Mouse (Mus musculus) spleen, adult 2 months (tissue): ENCODE results near the gene Gm20388. TPM values are rescaled to one million over a fixed set of nuclear protein-coding genes. Genes with fewer than 3 reads are reported as not detected.

Experiments used
- DNase-seq, 2 experiments: peaks; one replicate each; pipeline versions ENCODE4 v3.0.0 to v3.0.0-alpha.2; 2012 to 2021; ENCODE audit warnings: low spot score in 2 of 2, low read depth in 1 of 2
- H3K27ac ChIP-seq: fragments of 200-500 bp; 2 replicates; pipeline ENCODE4 v1.5.1; 2012; ENCODE audit warnings: low read length, inconsistent platforms; ENCODE audit not compliant: insufficient read depth
- H3K27me3 ChIP-seq: fragments of 200-500 bp; 2 replicates; pipeline ENCODE4 v1.6.1; 2012; ENCODE audit warnings: mild to moderate bottlenecking, moderate library complexity, low read length, inconsistent platforms; ENCODE audit not compliant: control insufficient read depth, insufficient read depth
- H3K36me3 ChIP-seq: fragments of 200-500 bp; 2 replicates; pipeline ENCODE4 v1.6.1; 2012; ENCODE audit warnings: mild to moderate bottlenecking, low read length, inconsistent platforms; ENCODE audit not compliant: control insufficient read depth, insufficient read depth
- H3K4me1 ChIP-seq: fragments of 200-500 bp; 2 replicates; pipeline ENCODE4 v1.6.1; 2011; ENCODE audit warnings: inconsistent platforms; ENCODE audit not compliant: control insufficient read depth, insufficient read depth, insufficient read length
- H3K4me3 ChIP-seq: fragments of 200-500 bp; 2 replicates; pipeline ENCODE4 v1.5.1; 2011; ENCODE audit warnings: mild to moderate bottlenecking, inconsistent platforms; ENCODE audit not compliant: insufficient read depth, insufficient read length; ENCODE audit errors: extremely low read depth
- CTCF ChIP-seq: fragments of 200-500 bp; IDR thresholded peaks from 2 replicates; pipeline ENCODE4 v1.5.1; 2011; ENCODE audit warnings: mild to moderate bottlenecking, inconsistent platforms; ENCODE audit not compliant: insufficient read depth, insufficient read length, insufficient replicate concordance; ENCODE audit errors: extremely low read depth
- POLR2A ChIP-seq: fragments of 200-500 bp; IDR thresholded peaks from 2 replicates; pipeline ENCODE4 v1.6.1; 2011; ENCODE audit warnings: low read depth, low read length, inconsistent platforms
- WGBS: fragments of 180-500 bp; shearing (Covaris S2); methylation state at CpG from one replicate; pipeline ENCODE4 v1.1.7; 2018; 5-methylcytosine and 5-hydroxymethylcytosine counted together
- polyA plus RNA-seq: library from polyadenylated mRNA; depleted of rRNA; stranded (reverse); fragments of >200 nt; gene quantifications from 2 replicates; pipeline ENCODE4 v1.2.3, GENCODE M21; 2012

The Gm20388 gene
- polyA plus RNA-seq, 1 experiment, result 26.1 TPM

DNA sequence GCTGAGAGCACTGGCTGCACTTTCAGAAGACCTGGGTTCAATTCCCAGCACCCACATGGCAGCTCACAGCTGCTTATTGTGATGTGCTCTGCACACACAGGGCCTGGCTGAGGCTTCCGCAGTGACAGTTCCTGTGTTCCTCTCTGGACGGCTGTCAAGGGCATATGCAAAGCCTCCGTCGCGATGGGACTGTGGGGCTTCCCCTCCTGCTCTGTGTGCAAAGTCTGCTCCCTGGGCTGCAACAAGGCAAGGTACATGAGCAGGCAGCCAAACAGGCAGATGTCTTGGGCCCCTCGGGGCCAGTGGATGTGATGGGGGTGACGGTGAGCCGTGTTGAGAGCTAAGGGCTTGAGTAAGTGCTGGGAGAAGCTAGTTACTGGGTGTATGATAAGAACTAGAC, 1878.1 kb downstream of the Gm20388 start:
- Histone ChIP-seq H3K27ac (no peak overlapping the region), H3K4me3 (no peak overlapping the region), H3K36me3 (no peaks in the 10 kb centered on the region), H3K27me3 (no peaks in the 10 kb centered on the region), H3K4me1 (no peaks in the 10 kb centered on the region; the same call in 1 of the 2 replicates)
- DNase-seq, result peak in 1 of 2 experiments; percentile 32
- no peak for TF ChIP-seq POLR2A
- no peak for TF ChIP-seq CTCF
- WGBS, result 57% methylated on average over 8 of the region's 8 CpGs

DNA sequence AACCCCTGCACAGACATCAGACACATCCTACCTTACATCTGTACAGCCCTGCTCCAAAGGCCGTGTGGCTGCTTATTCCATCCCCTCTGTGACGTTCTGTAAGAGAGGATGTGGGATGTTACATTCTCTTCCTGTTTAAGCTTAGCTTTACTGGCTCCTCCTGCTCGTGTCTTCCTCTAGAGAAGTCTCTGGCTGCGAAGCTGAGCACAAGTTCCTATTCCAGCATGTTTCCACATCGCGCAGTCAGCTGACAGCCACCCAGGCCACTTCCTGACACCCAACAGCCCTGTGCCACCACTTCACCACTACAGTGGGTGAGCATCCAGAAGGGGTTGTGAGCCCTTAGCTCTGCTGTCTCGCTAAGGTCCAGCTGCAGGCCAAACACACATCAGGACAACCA, 1881.5 kb downstream of the Gm20388 start:
- peak in 1 of 2 experiments; percentile 8 for DNase-seq
- Histone ChIP-seq H3K27ac (peak overlapping the region; percentile 49), H3K36me3 (peaks cover 7% of the 10 kb centered on the region; the same call in 1 of the 2 replicates), H3K27me3 (no peaks in the 10 kb centered on the region), H3K4me3 (no peak overlapping the region), H3K4me1 (no peaks in the 10 kb centered on the region; the same call in 1 of the 2 replicates)
- 5% methylated on average over 7 of the region's 7 CpGs for WGBS
- TF ChIP-seq POLR2A (no peak), CTCF (no peak)

DNA sequence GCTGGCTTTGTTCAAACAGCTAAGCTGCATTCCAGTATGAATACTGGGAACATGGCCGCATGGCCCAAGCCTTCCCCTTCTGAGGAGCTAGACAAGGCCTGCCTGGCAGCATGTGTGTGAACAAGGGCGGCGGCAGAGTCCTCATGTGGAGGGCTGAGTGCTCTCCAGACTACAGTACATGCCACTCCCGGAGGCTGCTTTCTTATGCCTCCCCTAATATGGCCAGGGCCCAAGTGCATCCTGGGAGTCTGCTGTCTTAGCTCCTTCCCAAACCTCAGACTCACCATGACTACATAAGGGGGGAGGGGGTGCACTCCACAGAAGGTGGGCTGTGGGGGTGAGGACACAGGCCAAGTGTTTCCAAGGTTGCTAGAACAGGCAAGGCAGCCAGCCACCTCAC, 1882.0 kb downstream of the Gm20388 start:
- no peak for DNase-seq
- H3K36me3 ChIP-seq, result peaks cover 9% of the 10 kb centered on the region
- no peak overlapping the region for H3K4me3 ChIP-seq
- H3K27ac ChIP-seq, result peak overlapping the region; percentile 49; the same call in 1 of the 2 replicates
- no peaks in the 10 kb centered on the region; the same call in 1 of the 2 replicates for H3K4me1 ChIP-seq
- WGBS, result 74% methylated on average over 4 of the region's 4 CpGs
- H3K27me3 ChIP-seq, result no peaks in the 10 kb centered on the region
- TF ChIP-seq CTCF (no peak), POLR2A (no peak)

DNA sequence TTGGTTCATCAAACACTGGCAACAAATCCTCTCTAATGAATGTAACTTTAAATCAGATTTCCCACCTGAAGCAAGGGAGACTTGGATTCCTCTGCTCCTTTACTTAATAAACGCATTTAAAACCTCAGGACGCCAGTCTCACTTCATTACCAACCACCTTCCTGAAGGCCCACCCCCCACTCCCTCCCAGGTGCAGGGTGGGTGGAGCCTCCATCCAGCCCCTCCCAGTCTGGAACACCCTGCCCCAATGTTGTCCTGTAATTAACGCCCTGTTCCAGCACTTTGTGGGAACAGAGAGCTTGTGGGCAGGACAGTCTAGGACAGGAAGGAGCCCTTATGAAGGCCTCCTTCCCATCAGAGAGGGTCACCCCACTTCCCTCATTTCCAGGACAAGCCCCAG, 1883.5 kb downstream of the Gm20388 start:
- Histone ChIP-seq H3K27me3 (no peaks in the 10 kb centered on the region), H3K36me3 (peaks cover 19% of the 10 kb centered on the region), H3K27ac (no peak overlapping the region), H3K4me1 (no peaks in the 10 kb centered on the region; the same call in 1 of the 2 replicates), H3K4me3 (no peak overlapping the region)
- TF ChIP-seq POLR2A (no peak), CTCF (no peak)
- WGBS, result 77% methylated on average over 3 of the region's 3 CpGs
- no peak for DNase-seq

DNA sequence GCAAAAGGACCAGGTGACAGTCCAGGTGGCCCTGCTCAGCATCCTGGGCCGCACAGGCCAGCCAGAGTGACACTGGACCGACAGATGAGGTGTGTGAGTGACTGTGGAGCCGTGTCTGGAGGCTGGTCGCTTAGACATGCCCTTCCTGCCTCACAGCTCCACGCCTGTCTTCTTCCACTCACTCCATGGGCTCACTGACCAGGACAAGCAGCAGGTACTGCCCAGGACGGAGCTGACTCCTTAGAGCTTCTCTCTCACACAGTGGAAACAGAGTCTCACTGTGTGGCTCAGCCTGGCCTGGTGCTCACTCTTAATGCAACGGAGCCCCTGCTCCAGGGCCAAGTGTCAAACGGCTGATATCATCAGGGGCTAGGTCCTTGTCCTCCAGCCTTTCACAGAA, 1884.8 kb downstream of the Gm20388 start:
- no peak for DNase-seq
- no peak overlapping the region for H3K27ac ChIP-seq
- H3K36me3 ChIP-seq, result peaks cover 26% of the 10 kb centered on the region
- no peak for TF ChIP-seq CTCF
- no peak for TF ChIP-seq POLR2A
- 88% methylated on average over 8 of the region's 8 CpGs for WGBS
- no peak overlapping the region for H3K4me3 ChIP-seq
- H3K4me1 ChIP-seq, result no peaks in the 10 kb centered on the region; the same call in 1 of the 2 replicates
- H3K27me3 ChIP-seq, result no peaks in the 10 kb centered on the region

DNA sequence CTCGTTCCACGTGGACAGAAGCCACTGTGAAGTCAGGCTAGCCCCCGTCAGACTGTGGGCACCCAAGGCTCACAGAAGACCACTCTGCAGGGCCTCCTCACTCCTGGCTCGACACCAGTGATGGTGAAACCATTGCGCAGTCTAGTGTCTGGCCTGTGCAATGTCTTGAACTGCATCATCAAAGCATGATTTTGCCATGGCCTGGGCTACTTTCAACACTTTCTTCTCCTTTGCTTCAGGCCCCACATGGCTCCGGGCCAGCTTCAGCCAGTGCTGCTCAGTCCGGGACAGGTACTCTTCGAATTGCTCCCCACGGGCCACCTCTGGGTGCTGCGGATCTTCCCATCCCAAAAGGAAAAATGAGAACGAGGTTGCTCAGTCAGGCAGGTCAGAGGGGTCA, 1885.8 kb downstream of the Gm20388 start:
- Histone ChIP-seq H3K4me1 (no peaks in the 10 kb centered on the region; the same call in 1 of the 2 replicates), H3K27me3 (no peaks in the 10 kb centered on the region), H3K4me3 (no peak overlapping the region), H3K36me3 (peaks cover 28% of the 10 kb centered on the region), H3K27ac (no peak overlapping the region)
- no peak for DNase-seq
- WGBS, result 90% methylated on average over 11 of the region's 11 CpGs
- TF ChIP-seq CTCF (no peak), POLR2A (no peak)

DNA sequence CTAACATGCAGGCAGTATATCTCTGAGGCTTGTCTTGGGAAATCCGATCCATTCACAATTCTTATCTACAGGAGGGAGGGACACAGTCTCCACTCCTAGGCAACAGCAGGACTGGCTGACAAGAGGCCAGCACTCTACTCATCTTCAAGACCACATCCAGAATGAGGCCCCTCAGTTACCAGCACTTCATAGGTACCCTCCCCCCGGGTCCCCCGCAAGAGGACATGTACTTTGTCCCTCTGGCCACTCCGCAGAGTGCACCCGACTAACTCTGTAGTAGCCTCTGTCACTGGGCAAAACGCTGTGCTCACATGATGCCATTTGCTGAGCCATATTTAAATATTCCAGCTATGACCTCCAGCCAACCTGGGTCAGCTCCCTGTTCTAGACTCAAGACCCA, 1887.8 kb downstream of the Gm20388 start:
- no peak overlapping the region for H3K4me3 ChIP-seq
- no peaks in the 10 kb centered on the region for H3K27me3 ChIP-seq
- H3K27ac ChIP-seq, result no peak overlapping the region
- H3K4me1 ChIP-seq, result no peaks in the 10 kb centered on the region
- no peak for DNase-seq
- WGBS, result 91% methylated on average over 6 of the region's 6 CpGs
- peaks cover 29% of the 10 kb centered on the region for H3K36me3 ChIP-seq
- TF ChIP-seq POLR2A (no peak), CTCF (no peak)
